Mouse (Mus musculus): Measurements from ENCODE around the gene Tmem256. TPM values are rescaled to one million over a fixed set of nuclear protein-coding genes. Genes with fewer than 3 reads are reported as not detected.

The Tmem256 gene
- polyA plus RNA-seq (2012; rRNA removed): 160 and 224 TPM in 2 replicates

DNA sequence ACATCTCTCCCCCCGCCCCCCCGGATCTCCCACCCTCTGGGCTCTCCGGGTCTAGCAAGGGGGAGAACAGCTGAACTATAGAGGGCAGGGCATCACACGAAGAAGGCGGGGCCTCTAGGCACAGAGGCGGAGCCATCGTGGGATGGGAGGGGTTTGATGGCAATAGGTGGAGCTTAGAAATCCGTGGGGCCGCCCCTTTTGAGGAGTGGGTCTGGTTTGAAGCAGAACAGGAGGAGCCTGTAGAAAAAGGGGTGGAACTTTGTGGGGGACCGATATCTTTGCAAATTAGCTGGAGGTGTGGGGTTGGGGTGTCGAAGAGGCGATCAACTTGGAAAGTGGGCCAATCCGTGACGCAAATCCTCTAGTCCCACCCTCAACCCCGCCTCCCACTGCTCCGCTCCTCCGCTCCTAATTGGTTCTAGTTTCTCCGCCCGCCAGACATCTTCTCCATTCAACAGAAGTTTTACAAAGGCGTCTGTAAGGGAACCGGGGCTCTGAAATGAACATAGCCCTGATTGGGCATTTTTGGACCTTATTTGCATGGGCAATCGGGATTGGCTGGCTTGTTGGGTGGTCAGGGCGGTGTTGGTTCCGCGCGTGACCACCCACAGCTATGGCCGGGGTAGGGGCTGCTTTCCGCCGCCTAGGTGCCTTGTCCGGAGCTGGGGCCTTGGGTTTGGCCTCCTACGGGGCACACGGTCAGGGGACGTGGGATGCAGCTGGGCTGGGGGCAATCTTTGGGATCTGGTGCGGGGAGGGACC lies at the start of gene Tmem256:
Gene Tmem256 (plus strand): TSS at position 563 of the 762 bp plus-strand sequence.
- Histone ChIP-seq H3K36me3 (ENCODE audit: control insufficient read depth, insufficient read depth, low read length) (no peaks in the 10 kb centered on the region), H3K4me3 (ENCODE audit: control insufficient read depth, insufficient read depth, low read length) (peak within 1 kb of the TSS; percentile 53), H3K4me1 (replicated peaks; ENCODE audit: control insufficient read depth, insufficient read depth, low read length) (peaks cover 28% of the 10 kb centered on the region), H3K27ac (ENCODE audit: control insufficient read depth, insufficient read depth, low read length) (no peak within 1 kb of the TSS), H3K27me3 (ENCODE audit: control insufficient read depth, insufficient read depth, low read length) (no peaks in the 10 kb centered on the region)
- TF ChIP-seq POLR2A (IDR thresholded peaks at IDR 0.05; ENCODE audit: control insufficient read depth, extremely low read depth, insufficient read depth, low read length, poor library complexity) (0 out of 2 replicates have a peak, but pooled peaks have one; percentile 21), CTCF (IDR thresholded peaks at IDR 0.05; ENCODE audit: borderline replicate concordance, control insufficient read depth, extremely low read depth, insufficient read depth, low read length, poor library complexity) (0 out of 2 replicates have a peak, but pooled peaks have one; percentile 18)
- WGBS: under 1% methylated on average over 34 of the region's 34 CpGs
- peak; percentile 84 for DNase-seq

DNA sequence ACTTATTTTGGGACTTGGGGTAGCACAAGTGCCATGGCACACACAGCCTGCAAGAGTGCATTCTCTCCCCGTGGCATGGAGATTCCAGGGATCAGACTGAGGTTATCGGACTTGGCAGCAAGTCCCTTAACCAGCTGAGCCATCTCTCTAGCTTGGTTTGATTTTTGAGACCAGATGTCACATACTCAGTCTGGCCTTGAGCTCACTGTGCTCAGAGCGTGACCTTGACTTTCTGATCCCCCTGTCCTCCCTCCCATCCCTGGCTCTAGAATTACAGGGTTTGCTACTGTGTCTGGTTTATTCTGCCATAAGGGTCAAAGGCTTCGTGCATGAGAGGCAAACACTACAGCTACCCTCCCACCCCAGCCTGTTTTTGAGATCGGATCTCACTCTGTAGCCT lies 48.9 kb upstream of the Tmem256 start:
- no peaks in the 10 kb centered on the region for H3K4me1 ChIP-seq (replicated peaks; ENCODE audit: control insufficient read depth, insufficient read depth, low read length)
- WGBS: 90% methylated on average over 5 of the region's 5 CpGs

DNA sequence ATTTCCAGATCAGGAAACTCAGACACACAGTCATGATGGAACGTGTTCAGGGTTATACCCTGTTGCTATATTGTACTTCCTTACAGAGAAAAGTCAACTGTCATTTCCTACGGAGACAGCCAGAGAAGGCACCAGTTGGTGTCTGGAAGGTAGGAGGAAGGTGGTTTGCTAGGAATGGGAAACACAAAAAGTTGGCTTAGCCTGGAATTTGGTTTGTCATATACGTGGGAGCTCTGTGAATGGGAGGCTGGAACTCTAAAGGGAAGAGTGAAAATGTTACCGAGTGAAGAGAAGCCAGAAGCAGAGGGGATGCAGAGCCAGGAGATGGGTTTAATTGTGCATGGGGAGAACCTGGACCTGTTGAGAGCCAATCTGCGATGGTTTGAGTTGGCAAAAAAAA lies 46.9 kb upstream of the Tmem256 start:
- no peak for DNase-seq
- Histone ChIP-seq H3K27ac (ENCODE audit: control insufficient read depth, insufficient read depth, low read length) (no peak overlapping the region), H3K27me3 (ENCODE audit: control insufficient read depth, insufficient read depth, low read length) (no peaks in the 10 kb centered on the region), H3K4me1 (replicated peaks; ENCODE audit: control insufficient read depth, insufficient read depth, low read length) (no peaks in the 10 kb centered on the region; the same call in 1 of the 2 replicates), H3K36me3 (ENCODE audit: control insufficient read depth, insufficient read depth, low read length) (no peaks in the 10 kb centered on the region), H3K4me3 (ENCODE audit: control insufficient read depth, insufficient read depth, low read length) (no peak overlapping the region)
- WGBS: 95% methylated on average over 5 of the region's 5 CpGs
- TF ChIP-seq CTCF (IDR thresholded peaks at IDR 0.05; ENCODE audit: borderline replicate concordance, control insufficient read depth, extremely low read depth, insufficient read depth, low read length, poor library complexity): no peak
- no peak for TF ChIP-seq POLR2A (IDR thresholded peaks at IDR 0.05; ENCODE audit: control insufficient read depth, extremely low read depth, insufficient read depth, low read length, poor library complexity)

More for the DNA sequence above, 48.9 kb upstream of the Tmem256 start:
- no peaks in the 10 kb centered on the region for H3K27me3 ChIP-seq (ENCODE audit: control insufficient read depth, insufficient read depth, low read length)
- TF ChIP-seq POLR2A (IDR thresholded peaks at IDR 0.05; ENCODE audit: control insufficient read depth, extremely low read depth, insufficient read depth, low read length, poor library complexity) (no peak), CTCF (IDR thresholded peaks at IDR 0.05; ENCODE audit: borderline replicate concordance, control insufficient read depth, extremely low read depth, insufficient read depth, low read length, poor library complexity) (no peak)
- no peak for DNase-seq
- no peak overlapping the region for H3K4me3 ChIP-seq (ENCODE audit: control insufficient read depth, insufficient read depth, low read length)
- no peaks in the 10 kb centered on the region for H3K36me3 ChIP-seq (ENCODE audit: control insufficient read depth, insufficient read depth, low read length)
- no peak overlapping the region for H3K27ac ChIP-seq (ENCODE audit: control insufficient read depth, insufficient read depth, low read length)

DNA sequence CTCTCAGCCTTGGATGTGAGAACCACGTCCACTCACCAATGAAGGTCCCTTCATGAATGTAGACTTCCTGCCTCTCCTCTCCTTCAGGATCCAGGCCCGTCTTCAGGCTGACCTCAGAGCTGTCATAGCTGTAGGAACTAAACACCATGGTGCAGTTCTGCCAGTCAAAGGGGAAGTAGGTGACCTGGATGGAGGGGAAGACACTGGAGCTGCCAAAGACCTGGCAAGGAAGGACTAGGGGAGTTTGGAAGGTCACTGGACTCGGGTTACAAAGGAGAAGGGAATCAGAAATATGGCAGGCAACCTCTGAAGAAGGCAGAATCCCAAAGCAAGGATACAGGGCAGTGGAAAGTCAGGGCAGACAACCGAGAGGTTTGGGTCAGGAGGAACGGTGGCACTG lies 44.9 kb upstream of the Tmem256 start:
- DNase-seq: no peak
- H3K27ac ChIP-seq (ENCODE audit: control insufficient read depth, insufficient read depth, low read length): no peak overlapping the region
- no peaks in the 10 kb centered on the region for H3K27me3 ChIP-seq (ENCODE audit: control insufficient read depth, insufficient read depth, low read length)
- WGBS: 89% methylated on average over 5 of the region's 5 CpGs
- no peaks in the 10 kb centered on the region; the same call in 1 of the 2 replicates for H3K4me1 ChIP-seq (replicated peaks; ENCODE audit: control insufficient read depth, insufficient read depth, low read length)
- H3K36me3 ChIP-seq (ENCODE audit: control insufficient read depth, insufficient read depth, low read length): no peaks in the 10 kb centered on the region
- H3K4me3 ChIP-seq (ENCODE audit: control insufficient read depth, insufficient read depth, low read length): no peak overlapping the region
- TF ChIP-seq POLR2A (IDR thresholded peaks at IDR 0.05; ENCODE audit: control insufficient read depth, extremely low read depth, insufficient read depth, low read length, poor library complexity) (no peak), CTCF (IDR thresholded peaks at IDR 0.05; ENCODE audit: borderline replicate concordance, control insufficient read depth, extremely low read depth, insufficient read depth, low read length, poor library complexity) (no peak)

DNA sequence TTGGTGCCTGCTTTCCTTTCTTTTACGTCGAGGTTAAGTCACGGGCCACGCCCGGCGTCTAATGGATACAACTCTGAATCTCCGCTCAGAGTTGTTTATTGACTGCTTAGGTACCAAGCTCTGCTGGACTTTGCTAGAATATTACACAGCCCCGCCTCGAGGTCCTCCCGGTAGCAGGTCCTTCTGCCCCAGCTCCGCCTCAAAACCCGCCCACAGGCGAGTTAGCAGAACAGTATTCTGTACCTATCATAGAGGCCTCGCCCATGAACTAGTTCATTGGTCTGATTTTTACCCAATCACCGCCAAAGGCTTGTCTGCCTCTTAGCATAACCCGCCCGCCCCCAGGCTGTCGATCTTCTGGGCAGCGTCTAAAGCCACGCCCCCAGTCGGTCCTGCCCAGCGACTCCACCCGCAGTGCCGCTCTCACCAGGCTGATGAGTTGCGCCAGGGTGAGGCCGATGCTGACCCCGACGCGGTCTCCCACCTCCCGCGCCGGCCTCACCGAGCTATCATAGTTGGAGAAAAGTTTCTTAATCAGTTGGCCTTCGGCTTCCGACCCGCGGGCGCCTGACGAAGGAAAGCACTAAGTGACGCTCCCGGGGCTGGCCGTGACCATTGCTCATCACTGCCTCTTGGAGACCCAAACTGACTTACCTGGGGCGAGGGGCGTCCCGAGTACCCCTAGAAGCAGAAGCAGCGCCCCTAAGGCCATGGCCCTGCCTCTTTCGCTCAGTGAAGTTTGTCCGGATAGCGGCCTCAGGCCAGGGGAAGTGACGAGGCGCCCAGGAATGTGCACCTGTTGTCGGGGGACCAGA lies 42.9 kb upstream of the Tmem256 start, which contains the start of gene Chrnb1:
Gene Chrnb1 (minus strand): TSS at position 776 of the 815 bp plus-strand sequence.
- Histone ChIP-seq H3K4me3 (ENCODE audit: control insufficient read depth, insufficient read depth, low read length) (peak within 1 kb of the TSS; percentile 76), H3K27me3 (ENCODE audit: control insufficient read depth, insufficient read depth, low read length) (no peaks in the 10 kb centered on the region; the same call in 1 of the 2 replicates), H3K36me3 (ENCODE audit: control insufficient read depth, insufficient read depth, low read length) (no peaks in the 10 kb centered on the region), H3K27ac (ENCODE audit: control insufficient read depth, insufficient read depth, low read length) (no peak within 1 kb of the TSS), H3K4me1 (replicated peaks; ENCODE audit: control insufficient read depth, insufficient read depth, low read length) (peaks cover 2% of the 10 kb centered on the region)
- TF ChIP-seq POLR2A (IDR thresholded peaks at IDR 0.05; ENCODE audit: control insufficient read depth, extremely low read depth, insufficient read depth, low read length, poor library complexity): no peak
- TF ChIP-seq CTCF (IDR thresholded peaks at IDR 0.05; ENCODE audit: borderline replicate concordance, control insufficient read depth, extremely low read depth, insufficient read depth, low read length, poor library complexity): no peak
- peak; percentile 94 for DNase-seq
- 3% methylated on average over 52 of the region's 52 CpGs for WGBS

DNA sequence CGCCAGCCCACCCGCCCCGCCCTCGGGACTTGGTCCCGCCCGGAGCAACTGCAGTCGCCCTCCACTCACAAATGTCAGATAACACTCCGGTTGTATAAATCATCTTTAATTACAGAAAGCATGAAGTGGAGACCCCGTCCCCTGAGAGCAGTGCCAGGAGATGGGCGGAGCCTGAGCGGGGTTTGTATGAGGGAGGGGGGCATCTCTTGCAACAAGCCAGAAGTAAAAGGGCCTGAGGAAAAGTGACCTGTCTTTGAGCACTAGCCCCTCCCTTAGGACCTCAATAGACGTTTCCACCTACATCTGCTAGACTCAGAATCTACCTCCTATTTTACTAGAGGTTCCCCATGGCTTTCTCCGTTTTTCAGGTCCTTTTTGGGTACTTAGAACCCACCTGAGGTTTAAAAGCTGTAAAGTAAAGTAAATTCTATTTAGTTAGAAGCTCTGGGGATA lies 42.3 kb upstream of the Tmem256 start:
- no peak for TF ChIP-seq POLR2A (IDR thresholded peaks at IDR 0.05; ENCODE audit: control insufficient read depth, extremely low read depth, insufficient read depth, low read length, poor library complexity)
- no peak for TF ChIP-seq CTCF (IDR thresholded peaks at IDR 0.05; ENCODE audit: borderline replicate concordance, control insufficient read depth, extremely low read depth, insufficient read depth, low read length, poor library complexity)
- Histone ChIP-seq H3K36me3 (ENCODE audit: control insufficient read depth, insufficient read depth, low read length) (no peaks in the 10 kb centered on the region), H3K27me3 (ENCODE audit: control insufficient read depth, insufficient read depth, low read length) (peaks cover 5% of the 10 kb centered on the region; the same call in 1 of the 2 replicates), H3K4me1 (replicated peaks; ENCODE audit: control insufficient read depth, insufficient read depth, low read length) (peaks cover 9% of the 10 kb centered on the region), H3K27ac (ENCODE audit: control insufficient read depth, insufficient read depth, low read length) (no peak overlapping the region), H3K4me3 (ENCODE audit: control insufficient read depth, insufficient read depth, low read length) (peak overlapping the region; percentile 76)
- 7% methylated on average over 13 of the region's 13 CpGs for WGBS
- DNase-seq: no peak

All from thymus, adult 2 months (tissue).